Mouse (Mus musculus) layer of hippocampus, adult 8-10 months (tissue): ENCODE data around the gene 1700018B08Rik. TPM values are rescaled to one million over a fixed set of nuclear protein-coding genes. Genes with fewer than 3 reads are reported as not detected.

ENCODE experiments used
- DNase-seq, 2 experiments: peaks; one replicate each; pipeline ENCODE4 v3.0.0; 2022; ENCODE audit warnings: low spot score in 2 of 2
- total RNA-seq, 4 experiments: library from RNA; stranded (reverse); gene quantifications; 2 replicates each; pipeline ENCODE4 v1.2.4; 2022

Gene 1700018B08Rik
- total RNA-seq, 4 experiments from 2014 or later = not detected

DNA sequence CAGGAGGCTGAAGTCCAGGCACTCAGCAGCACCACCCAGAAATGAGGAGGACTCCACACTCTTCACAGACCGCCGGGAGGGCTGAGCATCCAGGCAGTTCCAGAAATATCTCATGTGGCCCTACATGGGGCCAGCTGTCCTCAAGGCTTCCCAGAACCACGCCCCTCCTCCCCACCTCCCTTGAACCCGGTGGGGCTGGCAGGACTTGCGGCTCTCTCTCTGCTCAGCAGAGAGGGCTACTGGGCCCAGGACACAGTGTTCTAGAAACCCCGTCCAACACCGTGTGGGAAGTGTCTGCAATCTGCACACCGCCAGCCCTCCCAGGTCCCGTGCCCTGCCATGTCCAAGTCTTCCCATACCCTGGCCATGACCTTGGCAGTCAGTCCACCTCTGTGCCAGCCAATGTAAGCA lies 18.8 kb upstream of the 1700018B08Rik start:
- no peak for DNase-seq

DNA sequence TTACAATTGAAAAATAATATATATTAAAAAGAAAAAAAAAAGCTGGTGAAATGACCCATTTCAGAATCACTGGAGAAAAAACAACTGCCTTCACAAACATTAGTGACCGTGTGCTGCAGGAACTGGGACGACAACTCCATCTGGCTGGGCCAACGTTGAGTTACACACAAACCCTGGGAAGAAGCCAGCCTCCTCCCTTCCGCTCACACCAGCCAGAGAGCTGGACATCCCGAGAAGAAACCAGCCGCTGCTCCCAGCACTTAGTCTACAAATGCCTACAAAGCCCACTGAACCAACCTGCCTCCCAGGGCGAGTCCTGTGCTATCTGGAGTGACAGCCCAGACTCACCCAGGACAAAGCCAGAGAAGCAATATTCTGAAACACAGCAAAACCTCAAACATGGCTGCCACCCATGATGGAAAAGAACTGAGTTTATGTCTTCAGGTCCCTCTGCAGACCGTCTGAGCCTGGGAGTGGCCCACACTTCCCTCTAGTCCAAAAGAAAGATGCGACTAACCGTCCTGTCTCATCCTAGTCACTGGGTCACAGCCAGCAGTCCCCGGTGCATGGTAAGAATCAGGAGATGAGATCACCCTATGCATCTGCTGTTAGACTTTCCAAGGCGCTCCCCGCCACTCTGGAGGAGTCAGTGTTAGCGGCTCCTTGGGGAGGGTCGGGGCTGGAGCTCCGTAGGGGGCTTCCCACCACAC lies 17.7 kb upstream of the 1700018B08Rik start:
- DNase-seq = no peak

DNA sequence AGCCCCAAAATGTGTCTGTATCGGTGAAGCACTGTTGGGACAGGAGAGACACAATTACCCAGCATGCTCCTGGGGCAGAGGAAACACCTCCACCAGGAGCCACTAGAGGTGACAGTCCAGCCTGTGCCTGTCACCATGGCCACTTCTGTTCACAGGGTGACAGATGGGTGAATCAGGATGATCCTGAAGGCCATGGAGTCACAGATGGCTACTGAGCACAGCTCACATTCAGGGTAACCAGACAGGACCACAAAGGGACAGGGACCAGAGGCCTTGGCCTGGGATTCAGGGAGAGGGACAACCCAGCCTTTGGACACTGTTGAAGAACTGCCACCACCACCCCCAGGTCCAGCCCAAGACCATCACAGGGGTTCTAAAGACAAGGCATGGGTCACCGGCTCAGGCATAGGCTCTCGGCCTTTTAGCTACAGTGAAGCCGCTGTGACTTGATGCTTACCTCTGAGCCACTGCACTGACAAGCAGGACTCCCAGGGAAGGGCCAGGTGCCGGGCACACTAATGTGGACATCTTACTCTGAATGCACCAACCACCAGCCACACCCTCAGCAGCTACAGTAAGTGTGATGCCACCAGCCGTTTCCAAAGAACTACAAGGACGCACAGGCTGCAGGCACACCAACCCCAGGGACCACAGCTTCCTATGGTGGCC lies 16.4 kb upstream of the 1700018B08Rik start:
- DNase-seq = no peak

DNA sequence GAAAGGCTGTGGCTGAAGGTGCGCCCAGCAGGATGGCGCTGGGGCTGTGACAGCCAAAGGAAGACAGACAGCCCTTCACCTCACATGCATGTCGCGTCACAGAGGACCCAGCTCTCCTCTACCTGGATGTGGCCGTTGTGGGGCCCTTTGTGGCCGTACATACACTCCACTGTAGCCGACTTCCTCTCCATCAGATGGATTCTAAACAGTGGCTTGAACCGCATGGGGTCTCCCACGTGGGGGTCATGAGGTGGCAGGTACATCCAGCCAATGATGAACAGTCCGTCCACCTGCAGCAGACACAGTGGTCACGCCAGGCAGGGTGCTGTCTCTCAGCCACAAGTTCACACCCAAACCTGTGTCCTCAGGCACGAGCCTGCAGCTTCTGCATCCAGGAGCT lies 15.7 kb upstream of the 1700018B08Rik start:
- no peak for DNase-seq

DNA sequence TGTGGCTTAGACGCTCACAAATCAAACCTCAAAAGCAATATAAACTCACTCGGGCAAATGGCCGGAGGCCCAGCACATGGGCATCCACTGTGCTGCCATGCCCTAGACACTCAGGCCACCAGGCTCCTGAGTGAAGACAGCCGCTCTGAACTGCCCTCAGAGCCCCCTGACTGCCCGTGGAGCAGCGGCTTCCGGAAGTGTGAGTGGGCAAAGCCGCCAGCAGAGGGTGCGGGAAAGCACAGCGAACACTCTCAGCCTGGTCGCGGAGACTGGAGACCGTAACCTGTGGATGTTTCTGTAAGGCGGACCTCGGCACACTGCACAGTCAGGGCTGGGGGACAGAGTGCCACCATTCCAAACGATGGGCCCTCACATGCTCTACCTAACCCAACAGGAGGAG lies 14.4 kb upstream of the 1700018B08Rik start:
- DNase-seq = no peak

DNA sequence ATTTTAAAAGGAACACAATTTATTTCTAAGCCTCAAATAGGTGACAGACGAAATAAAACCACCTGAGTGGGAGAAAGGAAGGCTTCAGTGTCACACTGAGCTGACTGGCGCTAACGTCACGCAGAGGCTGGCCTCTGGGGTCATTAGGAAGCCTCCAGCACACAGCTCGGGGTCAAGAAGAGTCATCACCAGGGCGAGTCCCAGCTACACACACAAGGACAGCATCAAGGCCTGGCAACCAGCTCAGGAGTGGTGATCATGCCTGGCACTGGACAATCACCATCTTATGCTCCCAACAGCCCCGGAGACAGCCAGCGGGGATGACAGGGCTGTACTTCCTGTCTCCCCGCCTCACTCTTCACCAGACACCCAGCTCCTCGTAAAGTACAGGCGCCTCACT lies 13.6 kb upstream of the 1700018B08Rik start:
- no peak for DNase-seq

DNA sequence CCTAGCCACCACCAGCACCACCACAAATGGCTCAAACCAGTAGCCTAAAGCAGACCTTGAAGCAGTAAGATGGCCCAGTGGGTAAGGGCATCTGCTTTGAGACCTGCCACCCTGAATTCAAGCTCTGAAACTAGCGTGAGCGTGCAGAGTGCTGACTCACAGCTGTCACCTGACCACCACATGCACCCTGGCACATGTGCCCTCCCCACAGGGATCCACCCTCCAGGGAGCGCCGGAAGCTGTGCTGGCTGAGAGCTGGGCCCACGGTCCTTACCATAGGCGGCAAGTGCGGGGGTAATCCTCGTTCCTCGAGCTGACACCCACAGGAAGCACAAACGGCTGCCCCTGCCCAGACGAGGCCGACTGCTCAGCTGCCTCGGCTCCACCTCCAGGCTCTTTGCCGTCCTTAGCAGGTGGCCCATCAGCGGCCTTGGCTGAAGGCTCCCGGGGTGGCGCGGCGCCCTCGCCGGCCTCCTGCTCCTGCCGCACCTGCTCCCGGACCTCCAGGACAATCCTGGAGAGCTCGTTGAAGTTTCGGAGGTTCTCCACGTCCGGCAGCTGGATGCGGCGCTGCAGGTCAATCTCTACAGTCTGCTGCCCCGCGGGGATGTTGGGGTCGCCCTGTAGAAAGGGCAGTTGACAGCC lies 9.8 kb upstream of the 1700018B08Rik start:
- no peak for DNase-seq

DNA sequence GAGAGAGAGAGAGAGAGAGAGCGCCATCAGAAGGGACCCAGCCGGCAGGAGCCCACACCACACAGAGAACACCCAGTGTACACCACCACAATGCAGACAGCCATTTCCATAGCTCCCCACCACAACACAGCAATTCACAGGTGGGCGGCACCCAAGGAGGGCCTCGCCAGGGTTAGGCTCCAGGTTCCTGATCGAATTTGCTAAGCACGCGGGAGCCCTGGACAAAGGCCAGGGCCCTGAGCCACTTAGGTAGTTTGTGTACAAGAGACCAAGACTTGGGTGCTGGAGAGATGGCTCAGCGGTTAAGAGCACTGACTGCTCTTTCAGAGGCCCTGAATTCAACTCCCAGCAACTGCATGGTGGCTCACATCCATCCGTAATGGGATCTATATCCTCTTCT lies 8.4 kb upstream of the 1700018B08Rik start:
- DNase-seq = no peak

DNA sequence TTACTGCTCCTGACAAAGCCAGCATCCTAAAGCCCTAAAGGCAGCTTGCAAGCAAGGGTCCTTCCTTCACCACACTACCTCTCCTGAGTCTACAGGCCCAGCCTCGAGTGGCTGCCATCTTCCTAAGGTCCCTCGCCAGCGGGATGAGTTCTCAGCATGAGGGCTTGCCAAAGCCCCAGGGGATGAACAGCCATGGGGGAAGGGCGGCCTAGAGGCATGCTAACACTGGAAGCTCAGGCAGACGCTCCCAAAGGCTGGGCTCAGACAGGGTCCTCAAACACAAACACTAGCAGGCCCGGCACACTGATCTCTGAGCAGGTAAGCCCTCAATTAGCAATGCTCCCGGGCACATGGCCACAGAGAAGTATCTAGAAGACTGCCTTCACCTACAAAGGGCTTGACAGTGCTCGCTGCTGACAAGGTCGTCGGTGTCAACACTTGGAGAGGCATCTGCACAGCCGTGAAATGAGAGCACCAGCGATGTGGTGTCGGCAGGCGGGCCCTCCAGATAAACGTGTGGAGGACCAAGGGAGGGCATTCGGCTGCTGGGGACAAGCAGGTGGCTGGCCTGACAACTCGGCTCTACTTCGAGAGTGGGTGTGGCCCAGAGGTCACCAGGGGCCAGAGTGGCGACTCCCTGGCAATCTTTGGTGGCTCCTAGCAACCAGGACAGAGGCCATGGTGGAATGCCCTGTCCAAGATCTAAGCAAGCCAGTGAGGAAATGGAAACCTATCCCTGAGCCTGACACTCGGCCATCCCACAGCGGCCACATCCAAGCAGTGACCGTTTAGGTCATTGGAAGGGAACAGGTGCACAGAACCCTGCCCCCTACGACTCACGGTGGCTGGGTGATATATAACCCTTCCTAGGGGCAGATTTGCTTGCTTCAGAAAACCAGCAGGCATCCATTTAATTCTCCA lies 7.2 kb upstream of the 1700018B08Rik start:
- no peak for DNase-seq

DNA sequence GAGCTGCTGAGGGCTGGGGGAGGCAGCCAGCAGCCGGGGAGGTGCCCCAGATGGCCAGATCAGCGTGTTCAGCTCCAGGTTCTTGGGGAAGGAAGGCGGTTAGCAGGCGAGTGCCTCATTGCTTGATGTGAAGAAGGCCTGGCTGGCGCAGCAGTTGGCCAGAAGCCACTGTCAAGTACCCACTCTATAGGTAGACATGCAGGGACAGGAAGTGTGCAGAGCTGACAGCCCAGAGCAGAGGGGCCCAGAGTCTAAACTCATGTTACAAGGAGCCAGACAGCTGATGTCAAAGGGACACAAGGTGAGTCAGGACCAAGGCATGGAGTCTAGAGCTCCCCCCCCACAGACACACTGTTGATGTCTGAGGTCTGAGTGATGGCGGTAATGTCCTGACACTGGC lies 5.9 kb upstream of the 1700018B08Rik start:
- no peak for DNase-seq

DNA sequence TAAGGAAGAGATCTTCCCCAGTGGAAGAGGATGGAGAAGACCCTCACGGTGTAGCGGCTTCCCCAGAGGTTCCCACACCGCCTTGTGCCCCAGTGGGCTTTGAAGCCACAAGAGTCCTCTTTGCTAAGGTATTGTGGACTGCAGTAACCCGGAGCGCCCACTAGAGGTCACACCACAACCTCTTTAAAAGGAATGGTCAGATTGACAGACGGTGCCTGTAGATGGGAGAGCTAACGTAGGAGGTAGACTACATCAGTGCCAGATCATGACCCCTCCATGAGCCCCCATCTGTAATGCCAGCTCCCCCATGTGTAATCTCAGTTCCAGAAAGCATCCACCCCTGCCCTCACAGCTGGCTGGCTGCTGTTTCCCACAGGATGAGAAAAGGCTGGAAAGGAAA lies 3.0 kb upstream of the 1700018B08Rik start:
- peak; percentile 69 to 79 for DNase-seq

DNA sequence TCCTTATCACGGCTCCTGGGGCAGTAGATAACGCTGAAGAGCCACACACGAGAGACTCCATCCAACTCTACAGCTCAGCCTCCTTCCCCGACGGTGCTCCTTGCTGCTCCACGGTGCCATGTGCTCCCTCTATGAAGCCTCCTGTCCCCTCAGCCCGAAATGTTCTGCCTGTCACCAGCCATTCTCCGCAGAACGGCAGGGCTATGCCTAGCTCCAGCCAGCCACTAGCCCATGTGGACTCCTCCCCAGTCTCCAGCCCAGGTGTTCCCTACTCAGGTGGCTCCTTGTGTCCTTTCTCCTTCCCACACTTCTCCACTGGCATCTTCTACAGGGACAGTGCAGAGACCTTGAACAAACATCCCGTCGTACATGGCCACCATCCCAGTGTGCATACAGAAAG lies 816 bp upstream of the 1700018B08Rik start:
- DNase-seq = no peak

DNA sequence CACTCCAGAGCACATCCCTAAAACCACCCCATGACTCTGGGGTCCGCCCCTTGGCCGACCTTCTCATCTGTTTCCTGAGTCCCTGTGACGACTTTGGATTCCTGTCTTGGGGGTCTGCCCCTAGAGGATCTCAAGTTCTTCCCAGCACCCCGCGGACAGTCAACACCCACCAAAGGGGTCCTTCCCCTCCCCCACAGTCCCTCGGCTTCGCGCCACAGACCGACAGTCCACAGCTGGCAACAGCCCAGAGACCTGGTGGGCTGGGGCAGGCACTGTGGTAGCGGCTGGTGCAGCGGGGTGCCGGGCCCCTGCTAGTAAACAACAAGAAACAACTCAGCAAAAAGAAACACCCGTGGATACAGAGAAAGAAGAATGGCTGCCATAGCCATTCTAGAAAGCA lies 1.2 kb downstream of the 1700018B08Rik start:
- no peak for DNase-seq

DNA sequence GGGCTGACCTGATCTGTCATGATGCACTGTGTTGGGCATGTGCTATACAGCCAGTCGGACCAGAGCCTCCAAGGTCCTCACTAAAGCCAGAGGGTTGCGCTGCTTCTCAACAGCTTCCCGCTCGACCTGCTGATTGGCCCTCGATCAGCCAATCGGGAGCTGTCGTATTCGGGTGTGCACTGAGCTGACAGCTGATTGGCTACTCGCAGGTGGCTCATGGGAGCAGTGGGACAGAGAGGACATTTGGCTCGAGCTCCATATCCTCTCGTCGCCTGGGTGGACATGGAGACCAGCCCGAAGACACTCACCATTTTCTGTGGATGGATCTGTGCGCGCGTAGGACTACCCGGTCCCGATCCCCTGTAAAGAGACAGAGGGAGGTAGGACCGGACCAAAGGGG lies 2.3 kb downstream of the 1700018B08Rik start:
- no peak for DNase-seq

DNA sequence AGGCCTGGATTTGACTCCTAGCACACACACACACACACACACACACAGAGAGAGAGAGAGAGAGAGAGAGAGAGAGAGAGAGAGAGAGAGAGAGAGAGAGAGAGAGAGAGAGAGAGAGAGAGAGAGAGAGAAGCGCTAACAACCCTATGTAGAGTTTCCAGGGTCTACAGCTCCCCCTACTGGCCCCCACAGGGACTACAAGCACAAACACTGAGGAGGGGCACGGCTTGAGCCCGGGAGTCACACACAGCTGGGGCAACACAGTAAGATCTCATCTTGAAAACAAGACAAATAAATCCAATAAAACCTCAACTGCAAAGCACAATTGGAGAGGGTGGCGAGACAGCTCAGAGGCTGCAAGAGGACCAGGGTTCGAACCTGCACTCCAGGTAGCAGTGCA lies 11.7 kb downstream of the 1700018B08Rik start:
- DNase-seq = no peak

DNA sequence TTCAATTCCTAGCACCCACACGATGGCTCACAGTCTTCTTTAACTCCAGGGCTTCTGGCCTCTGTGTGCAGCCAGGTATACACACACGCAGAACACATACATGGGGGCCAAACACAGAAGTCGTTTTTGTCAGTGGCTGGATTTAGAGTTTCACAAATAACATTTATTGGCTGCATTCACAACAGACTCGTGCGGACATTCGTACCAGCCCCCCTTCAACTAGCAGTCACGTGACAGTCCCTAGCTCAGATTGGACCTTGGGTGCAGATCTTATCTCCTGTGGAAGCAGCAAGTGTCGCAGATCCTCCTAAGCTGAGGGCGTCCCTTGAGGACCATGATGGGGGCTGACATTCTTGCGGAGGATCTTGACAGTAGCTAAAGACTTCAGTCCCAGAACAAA lies 13.5 kb downstream of the 1700018B08Rik start:
- DNase-seq = no peak

DNA sequence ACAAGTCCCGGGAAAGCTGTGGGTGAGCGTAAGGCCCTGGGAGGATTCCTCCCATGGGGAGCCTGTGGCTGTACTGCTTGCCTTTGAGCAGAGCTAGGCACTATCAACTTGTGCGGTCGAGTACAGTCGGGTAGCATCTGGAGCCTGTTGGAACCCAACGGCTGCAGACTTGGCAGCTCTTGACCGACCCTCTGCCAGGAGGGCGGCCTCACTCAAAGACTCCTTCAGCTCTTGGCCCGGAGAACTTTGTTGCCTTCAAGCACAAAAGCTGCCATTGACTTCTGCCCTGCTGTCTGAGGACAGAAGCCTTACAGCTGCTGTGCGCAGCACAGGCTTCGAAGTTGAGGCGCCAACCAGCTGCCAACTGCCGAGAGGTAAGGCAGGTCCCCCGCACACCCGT lies 15.3 kb downstream of the 1700018B08Rik start:
- DNase-seq = no peak

DNA sequence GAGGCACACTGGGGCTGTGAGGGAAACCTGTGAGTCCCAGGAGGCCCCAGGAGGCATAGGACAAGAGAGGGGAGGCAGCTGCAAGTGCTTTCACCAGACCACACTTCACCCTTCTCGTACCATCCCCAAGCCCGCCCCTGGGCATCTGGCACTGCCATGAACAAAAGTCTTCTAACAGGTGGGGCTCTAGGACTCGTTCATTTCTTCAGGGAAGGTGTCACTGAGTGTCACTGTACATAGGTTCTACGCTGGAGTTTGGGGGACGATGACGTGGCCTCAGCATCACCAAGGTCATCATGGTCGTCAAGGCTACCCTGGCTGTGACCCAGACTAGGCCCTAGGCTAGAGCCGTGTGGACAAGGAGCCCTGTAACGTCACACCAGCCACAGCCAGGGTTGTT lies 16.4 kb downstream of the 1700018B08Rik start:
- no peak for DNase-seq

DNA sequence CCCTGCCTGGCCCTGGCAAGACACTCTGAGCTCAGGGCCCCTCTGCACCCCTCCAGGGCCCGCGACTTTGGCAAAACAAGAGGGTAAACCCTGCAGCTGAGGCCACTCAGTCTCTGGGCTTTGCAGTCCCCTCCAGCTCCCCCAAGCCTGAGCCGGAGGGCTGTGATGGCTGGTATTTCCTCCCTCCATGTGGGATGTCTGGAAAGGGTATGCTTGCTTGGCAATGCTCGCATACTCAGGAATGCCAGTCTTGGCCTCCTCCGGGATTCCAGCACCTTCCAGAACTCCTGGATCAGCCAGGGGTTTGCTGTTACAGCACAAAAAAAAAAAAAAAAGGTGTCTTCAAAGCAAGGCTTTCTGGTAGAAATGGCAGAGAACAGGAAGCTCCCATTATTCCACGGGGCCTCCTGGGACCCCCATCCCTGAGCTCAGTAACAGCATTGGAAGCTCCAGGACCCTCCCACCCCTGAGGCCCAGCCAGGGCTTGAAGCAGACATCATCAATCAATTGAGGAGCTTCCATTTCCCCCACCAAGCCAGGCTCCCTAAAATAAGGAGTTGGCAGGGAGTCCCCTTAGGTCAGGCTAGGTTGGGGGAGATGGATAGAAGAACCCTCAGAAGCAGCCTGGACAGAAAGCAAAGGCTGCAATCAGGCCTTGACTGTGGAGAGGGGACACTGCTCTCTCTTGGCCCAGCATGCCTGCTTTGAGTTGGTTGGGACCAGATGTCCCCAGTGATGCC lies 17.1 kb downstream of the 1700018B08Rik start:
- no peak for DNase-seq

DNA sequence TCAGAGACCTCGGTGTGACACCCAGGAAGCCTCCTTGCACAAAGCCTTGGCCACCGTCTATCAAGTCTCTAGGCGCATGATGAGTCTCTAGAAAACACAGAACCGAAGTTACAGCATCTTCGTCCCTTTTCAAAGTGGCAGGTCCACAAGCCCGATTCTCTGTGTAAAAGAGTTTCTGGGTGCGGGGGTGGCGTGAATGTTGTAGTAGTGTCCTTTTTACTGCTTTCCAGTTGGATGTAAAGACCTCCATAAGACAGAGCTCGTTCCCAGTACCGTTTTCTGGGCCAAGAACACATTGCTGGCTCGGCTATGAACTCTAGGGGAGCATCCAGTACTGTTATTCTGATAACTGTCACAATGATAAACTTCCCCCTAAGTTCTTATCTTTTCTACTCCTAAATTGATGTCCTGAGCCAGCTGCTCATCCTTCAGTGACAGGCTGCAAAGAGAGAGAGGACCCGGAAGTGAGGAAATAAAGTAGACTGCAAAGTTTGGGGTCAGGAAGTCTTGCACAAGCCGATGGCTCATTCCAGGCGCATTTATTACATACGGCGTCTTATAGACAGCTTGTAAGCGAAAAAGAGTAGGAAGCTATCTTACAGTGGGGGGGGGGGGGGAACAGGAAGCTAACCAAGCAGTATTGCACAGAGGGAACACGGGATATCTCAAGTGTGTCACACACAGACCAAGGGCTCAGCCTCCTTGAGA lies 18.9 kb downstream of the 1700018B08Rik start:
- no peak for DNase-seq
